Mouse (Mus musculus) liver, postnatal 0 days (tissue): Measurements from ENCODE around the gene Cspg4. TPM values are rescaled to one million over a fixed set of nuclear protein-coding genes. Genes with fewer than 3 reads are reported as not detected.
A peak's percentile ranks its signal among the peaks of the same experiment; 100 is the strongest.

Source experiments
- ATAC-seq: fragments of 200-750 bp; cut with Nextera tagmentation; 2 replicates; pipeline ENCODE4 v1.8.0; 2017; ENCODE audit warnings: mild to moderate bottlenecking, moderate library complexity
- DNase-seq: peaks from one replicate; pipeline ENCODE4 v3.0.0-alpha.2; 2016
- H3K27ac ChIP-seq: fragments of 300-500 bp; sonication (generic); 2 replicates; pipeline ENCODE4 v1.5.1; 2014; ENCODE audit warnings: antibody characterized with exemption, moderate library complexity, mild to moderate bottlenecking, low read depth
- H3K27me3 ChIP-seq: fragments of 300-500 bp; sonication (generic); 2 replicates; pipeline ENCODE4 v1.6.1; 2014; ENCODE audit warnings: low read length, control low read depth, mixed read lengths; ENCODE audit not compliant: insufficient read depth
- H3K36me3 ChIP-seq: fragments of 300-500 bp; sonication (generic); replicated peaks from 2 replicates; pipeline ENCODE4 v1.6.1; 2014; ENCODE audit warnings: mild to moderate bottlenecking, control low read depth, low read length, moderate library complexity, mixed read lengths; ENCODE audit not compliant: insufficient read depth
- H3K4me1 ChIP-seq: fragments of 300-500 bp; sonication (generic); 2 replicates; pipeline ENCODE4 v1.6.1; 2014; ENCODE audit warnings: antibody characterized with exemption, mild to moderate bottlenecking, control low read depth; ENCODE audit not compliant: insufficient read depth
- H3K4me2 ChIP-seq: fragments of 300-500 bp; sonication (generic); 2 replicates; pipeline ENCODE4 v1.6.1; 2014; ENCODE audit warnings: low read depth, mild to moderate bottlenecking, low read length, moderate library complexity, mixed read lengths
- H3K4me3 ChIP-seq: fragments of 300-500 bp; sonication (generic); 2 replicates; pipeline ENCODE4 v1.5.1; 2014; ENCODE audit warnings: low read depth, low read length
- H3K9ac ChIP-seq: fragments of 300-500 bp; sonication (generic); replicated peaks from 2 replicates; pipeline ENCODE4 v1.6.1; 2014; ENCODE audit warnings: mild to moderate bottlenecking, moderate library complexity
- H3K9me3 ChIP-seq: fragments of 300-500 bp; sonication (generic); 2 replicates; pipeline ENCODE4 v1.6.1; 2016; ENCODE audit warnings: mild to moderate bottlenecking, control low read depth, low read length, mixed read lengths
- CTCF ChIP-seq: sonication (generic); IDR thresholded peaks from 2 replicates; pipeline ENCODE4 v1.5.1; 2016; ENCODE audit warnings: antibody characterized with exemption, low read depth
- EP300 ChIP-seq: IDR thresholded peaks from 2 replicates; pipeline ENCODE4 v1.6.1; 2016; ENCODE audit warnings: antibody characterized with exemption, low read depth, mild to moderate bottlenecking
- WGBS: fragments of 180-500 bp; shearing (Covaris S2); extraction: QIAGEN DNeasy Blood & Tissue Kit; methylation state at CpG from one replicate; pipeline ENCODE4 v1.1.7; 2014; ENCODE audit not compliant: insufficient replicate concordance; 5-methylcytosine and 5-hydroxymethylcytosine counted together
- polyA plus RNA-seq: library from polyadenylated mRNA; unstranded; fragments of >200 nt; fragmentation: Nextera tagmentation; extraction: Ambion mirVana; gene quantifications from 2 replicates; pipeline ENCODE4 v1.2.1, GENCODE M21; 2015

Gene Cspg4
- polyA plus RNA-seq, 1 experiment from 2014 or later = 0.13 TPM

DNA sequence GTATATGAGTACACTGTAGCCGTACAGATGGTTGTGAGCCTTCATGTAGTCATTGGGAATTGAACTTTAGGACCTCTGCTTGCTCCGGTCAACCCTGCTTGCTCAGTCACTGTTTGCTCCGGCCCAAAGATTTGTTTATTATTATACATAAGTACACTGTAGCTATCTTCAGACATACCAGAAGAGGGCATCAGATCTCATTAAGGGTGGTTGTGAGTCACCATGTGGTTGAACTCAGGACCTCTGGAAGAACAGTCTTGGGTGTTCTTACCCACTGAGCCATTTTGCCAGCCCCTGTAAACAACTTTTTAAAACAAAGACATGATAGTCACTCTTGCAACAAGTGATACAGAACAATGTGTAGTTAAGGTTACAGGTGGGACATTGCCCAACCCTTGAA is 32.9 kb upstream of the Cspg4 start:
- TF ChIP-seq EP300 = no peak
- TF ChIP-seq CTCF = no peak
- H3K27ac ChIP-seq = no peak overlapping the region
- H3K9me3 ChIP-seq = no peaks in the 10 kb centered on the region
- H3K27me3 ChIP-seq = 0 out of 2 replicates have a peak, but pooled peaks cover 4% of the 10 kb centered on the region
- no peak overlapping the region for H3K4me2 ChIP-seq
- ATAC-seq (no peak), DNase-seq (no peak)
- 62% methylated on average over 3 of the region's 3 CpGs for WGBS
- H3K4me3 ChIP-seq = no peak overlapping the region
- no peaks in the 10 kb centered on the region for H3K36me3 ChIP-seq
- H3K4me1 ChIP-seq = no peaks in the 10 kb centered on the region
- H3K9ac ChIP-seq = no peak overlapping the region

DNA sequence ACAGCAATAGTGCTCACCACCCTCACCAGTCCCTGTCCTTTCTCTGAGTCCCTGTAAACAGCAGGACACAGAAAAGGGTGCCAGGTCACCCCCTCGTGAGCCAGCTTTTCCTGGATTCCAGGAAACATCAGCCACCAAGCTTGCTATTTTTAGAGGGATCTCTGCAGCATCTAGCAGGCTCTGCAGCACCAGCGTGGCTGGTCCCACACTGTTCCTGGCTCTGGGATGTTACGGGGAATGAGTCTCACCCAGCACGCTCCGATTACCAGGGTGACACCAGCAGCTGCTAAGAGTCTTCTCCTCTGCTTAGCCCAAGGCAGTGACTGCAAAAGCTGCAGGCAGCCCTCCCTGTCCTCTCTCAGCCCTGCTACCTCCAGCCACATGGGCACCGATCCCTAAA is 31.9 kb upstream of the Cspg4 start:
- 0 out of 2 replicates have a peak, but pooled peaks cover 4% of the 10 kb centered on the region for H3K27me3 ChIP-seq
- 20% methylated on average over 6 of the region's 6 CpGs for WGBS
- H3K9me3 ChIP-seq = no peaks in the 10 kb centered on the region
- DNase-seq = no peak
- H3K9ac ChIP-seq = no peak overlapping the region
- H3K4me1 ChIP-seq = no peaks in the 10 kb centered on the region
- no peak overlapping the region for H3K4me3 ChIP-seq
- H3K27ac ChIP-seq = no peak overlapping the region
- H3K4me2 ChIP-seq = no peak overlapping the region
- no peak for TF ChIP-seq EP300
- ATAC-seq = no peak
- no peaks in the 10 kb centered on the region for H3K36me3 ChIP-seq

DNA sequence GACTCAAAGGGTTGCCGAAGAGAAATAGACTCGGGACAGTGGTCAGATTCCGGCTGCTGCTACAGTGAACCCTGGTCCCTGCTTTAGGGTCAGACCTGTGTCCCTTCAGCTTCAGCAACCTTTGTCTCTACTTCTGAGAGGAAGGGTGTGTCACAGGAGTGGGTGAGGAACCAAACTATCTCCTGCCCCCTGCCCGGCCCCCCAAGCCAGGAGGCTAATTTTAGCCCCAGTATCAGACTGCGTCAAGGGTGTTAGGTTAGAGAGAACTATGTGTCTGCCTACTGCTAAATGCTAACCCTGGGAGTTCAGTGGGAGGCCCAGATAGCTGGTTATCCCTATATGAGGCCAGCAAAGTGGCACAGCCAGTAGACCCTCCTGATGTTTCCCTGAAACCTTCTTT is 29.7 kb upstream of the Cspg4 start:
- no peak for DNase-seq
- H3K4me2 ChIP-seq = no peak overlapping the region
- no peak for ATAC-seq
- TF ChIP-seq EP300 (no peak), CTCF (no peak)
- no peaks in the 10 kb centered on the region for H3K9me3 ChIP-seq
- no peak overlapping the region for H3K4me3 ChIP-seq
- no peaks in the 10 kb centered on the region for H3K36me3 ChIP-seq
- 0 out of 2 replicates have a peak, but pooled peaks cover 4% of the 10 kb centered on the region for H3K27me3 ChIP-seq
- no peak overlapping the region for H3K9ac ChIP-seq
- H3K27ac ChIP-seq = no peak overlapping the region
- WGBS = 64% methylated on average over 5 of the region's 5 CpGs
- H3K4me1 ChIP-seq = no peaks in the 10 kb centered on the region

DNA sequence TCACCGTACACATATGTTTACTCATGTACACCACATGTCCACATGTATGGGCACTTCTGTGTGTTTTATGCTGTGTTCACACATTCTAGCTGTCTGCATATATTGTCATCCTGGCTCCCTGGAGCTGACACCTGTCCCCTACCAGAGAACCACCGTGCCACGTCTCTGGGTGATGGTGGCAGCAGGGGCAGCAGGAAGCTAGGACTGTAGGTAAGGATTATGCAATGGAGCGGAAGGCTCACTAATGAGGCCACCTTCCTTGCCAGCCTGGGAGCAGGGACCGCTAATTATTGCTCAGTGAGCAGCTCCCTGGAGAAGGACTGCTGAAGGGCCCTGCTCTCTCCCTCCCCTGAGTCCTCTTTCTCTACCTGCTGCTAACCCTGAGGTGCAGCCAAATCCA is 24.1 kb upstream of the Cspg4 start:
- H3K4me1 ChIP-seq = no peaks in the 10 kb centered on the region
- H3K27ac ChIP-seq = no peak overlapping the region
- no peak for ATAC-seq
- H3K4me2 ChIP-seq = no peak overlapping the region
- no peak overlapping the region for H3K4me3 ChIP-seq
- 0 out of 2 replicates have a peak, but pooled peaks cover 3% of the 10 kb centered on the region for H3K27me3 ChIP-seq
- DNase-seq = no peak
- no peak overlapping the region for H3K9ac ChIP-seq
- 63% methylated on average over 5 of the region's 5 CpGs for WGBS
- no peak for TF ChIP-seq EP300
- no peak for TF ChIP-seq CTCF
- no peaks in the 10 kb centered on the region for H3K36me3 ChIP-seq
- H3K9me3 ChIP-seq = no peaks in the 10 kb centered on the region

DNA sequence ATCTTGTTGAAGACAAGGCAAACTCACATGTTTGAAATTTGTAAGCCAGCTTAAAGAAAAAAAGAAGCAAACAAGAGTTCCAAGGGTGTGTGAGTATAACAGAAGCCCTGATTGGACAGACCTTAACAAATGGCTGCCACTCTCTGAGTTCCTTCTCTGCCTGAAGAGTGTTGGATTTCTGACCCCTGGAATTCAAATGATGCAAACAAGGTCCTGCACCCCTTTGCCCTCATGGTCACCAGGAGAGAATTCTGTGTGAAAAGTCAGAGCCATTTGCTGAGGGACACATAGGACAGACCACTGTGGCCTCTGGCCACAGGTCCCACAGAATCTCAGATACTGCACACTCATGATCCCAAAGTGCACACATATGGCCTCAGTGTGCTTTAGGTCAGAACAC is 23.0 kb upstream of the Cspg4 start:
- no peak overlapping the region for H3K4me3 ChIP-seq
- no peak overlapping the region for H3K27ac ChIP-seq
- TF ChIP-seq CTCF (no peak), EP300 (no peak)
- no peaks in the 10 kb centered on the region for H3K36me3 ChIP-seq
- H3K9me3 ChIP-seq = no peaks in the 10 kb centered on the region
- ATAC-seq (peak; percentile 88), DNase-seq (no peak)
- H3K4me1 ChIP-seq = no peaks in the 10 kb centered on the region
- no peak overlapping the region for H3K9ac ChIP-seq
- no peak overlapping the region for H3K4me2 ChIP-seq
- 0 out of 2 replicates have a peak, but pooled peaks cover 3% of the 10 kb centered on the region for H3K27me3 ChIP-seq

DNA sequence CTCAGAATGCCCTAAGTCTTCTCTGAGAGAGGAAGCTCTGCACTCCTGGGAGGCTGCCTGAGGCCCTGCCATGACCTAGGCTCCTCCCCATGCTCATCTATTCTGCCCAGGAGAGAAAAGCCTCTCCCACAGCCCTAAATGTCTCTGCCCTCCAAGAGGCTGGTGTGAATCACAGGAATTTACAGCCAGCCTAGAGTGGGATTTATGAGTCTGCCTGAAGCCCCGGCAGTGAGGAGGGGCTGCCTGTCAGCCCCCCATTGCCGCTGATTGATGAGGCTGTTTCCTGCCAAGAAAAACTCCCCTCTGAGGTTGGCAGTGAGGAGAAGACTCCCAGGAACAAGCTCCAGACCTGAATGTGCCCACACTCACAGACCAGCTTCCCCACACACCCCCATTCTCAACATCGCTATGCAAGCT is 22.5 kb upstream of the Cspg4 start:
- DNase-seq (no peak), ATAC-seq (peak; percentile 61; the same call in 1 of the 2 replicates)
- H3K4me1 ChIP-seq = no peaks in the 10 kb centered on the region
- no peak for TF ChIP-seq EP300
- no peak for TF ChIP-seq CTCF
- no peak overlapping the region for H3K4me2 ChIP-seq
- 0 out of 2 replicates have a peak, but pooled peaks cover 3% of the 10 kb centered on the region for H3K27me3 ChIP-seq
- no peaks in the 10 kb centered on the region for H3K36me3 ChIP-seq
- WGBS = 63% methylated on average over 3 of the region's 3 CpGs
- H3K9me3 ChIP-seq = no peaks in the 10 kb centered on the region
- no peak overlapping the region for H3K9ac ChIP-seq
- no peak overlapping the region for H3K4me3 ChIP-seq
- H3K27ac ChIP-seq = no peak overlapping the region; the same call in 1 of the 2 replicates

DNA sequence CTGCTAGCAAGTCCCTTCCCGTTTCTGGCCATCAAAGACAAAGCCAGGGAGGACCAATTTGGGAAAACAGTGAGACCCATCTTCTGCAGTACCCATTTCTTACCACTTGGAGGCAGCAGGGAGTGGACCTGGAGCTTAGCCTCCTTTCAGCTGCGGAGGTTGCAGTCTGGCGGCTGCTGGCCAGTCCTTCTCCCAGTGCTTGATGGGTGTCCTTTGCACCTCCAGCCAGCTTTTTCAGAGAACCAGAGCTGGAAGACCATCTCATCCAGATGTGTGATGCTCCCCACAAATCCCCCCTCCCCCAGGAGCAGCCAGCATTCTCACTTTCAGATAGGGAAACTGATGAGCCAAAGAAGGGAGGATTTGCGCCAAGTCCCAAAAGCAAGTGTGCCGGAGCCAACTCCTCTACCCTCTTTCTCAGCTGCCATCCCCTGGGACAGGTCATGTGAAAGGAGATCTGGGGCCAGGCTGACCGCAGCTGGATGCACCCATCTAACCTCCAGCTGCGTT is 21.1 kb upstream of the Cspg4 start:
- Histone ChIP-seq H3K9ac (no peak overlapping the region), H3K4me2 (no peak overlapping the region), H3K4me3 (no peak overlapping the region), H3K36me3 (no peaks in the 10 kb centered on the region), H3K27me3 (0 out of 2 replicates have a peak, but pooled peaks cover 3% of the 10 kb centered on the region), H3K9me3 (no peaks in the 10 kb centered on the region), H3K4me1 (no peaks in the 10 kb centered on the region), H3K27ac (no peak overlapping the region)
- ATAC-seq = no peak
- peak; percentile 60 for DNase-seq
- whole genome bisulfite sequencing = 32% methylated on average over 7 of the region's 7 CpGs
- TF ChIP-seq CTCF (peak; percentile 87), EP300 (no peak)
